Comparison of ENCODE assay signal across 16 mouse cellular contexts in genomic region chr3:96963088-96964034, GRCm38 (mm10). TPM values are rescaled to one million over a fixed set of nuclear protein-coding genes. Genes with fewer than 3 reads are reported as not detected.
DNase-seq lines count a peak whose midpoint lies in the region; ATAC-seq lines count a peak whose summit lies in the region.
"Had no signal": no experiment of that assay in that cellular context is flagged by ENCODE, and none has a peak within 500 bp of the region (broad histone marks: within the 10 kb centered on the region; RNA-seq: fewer than 3 reads in every experiment).

No protein-coding gene starts in this region.

- H3K27me3 ChIP-seq in forebrain, embryonic 14.5 days (replicated peaks; ENCODE audit: control insufficient read depth, insufficient read depth, low read length) = no peaks in the 10 kb centered on the region
- no peaks in the 10 kb centered on the region for H3K27me3 ChIP-seq in midbrain, embryonic 14.5 days (ENCODE audit: control insufficient read depth, insufficient read depth, low read length)
- H3K27me3 ChIP-seq in heart, embryonic 12.5 days (replicated peaks) = 0 out of 2 replicates have a peak, but pooled peaks cover 5% of the 10 kb centered on the region
- H3K27me3 ChIP-seq: CH12.LX; liver, embryonic 13.5 days had no signal

- peak; percentile 79 for DNase-seq in heart, adult 11 months
- no peak for DNase-seq in heart, adult 9 months (ENCODE audit: low spot score in 2 of 2)
- peak; percentile 87 for DNase-seq in Muller cell, postnatal 12 days (ENCODE audit: inconsistent ontology term)
- peak; percentile 64 for DNase-seq in forebrain, embryonic 14.5 days (ENCODE audit: low spot score)
- peak; percentile 71 for DNase-seq in midbrain, embryonic 14.5 days
- DNase-seq in gastrocnemius, postnatal 25 days = no peak
- DNase-seq: gastrocnemius, postnatal 10 days; kidney, adult 2 months; liver, embryonic 13.5 days had no signal

- WGBS in forebrain, embryonic 14.5 days = 54% methylated on average over 12 of the region's 12 CpGs
- 41% methylated on average over 12 of the region's 12 CpGs for WGBS in midbrain, embryonic 14.5 days
- 70% methylated on average over 12 of the region's 12 CpGs for WGBS in heart, embryonic 12.5 days

- ATAC-seq in forebrain, embryonic 14.5 days = peak; percentile 44; the same call in 1 of the 2 replicates
- no peak; the same call in 1 of the 2 replicates for ATAC-seq in midbrain, embryonic 14.5 days (ENCODE audit: low FRiP score, low TSS enrichment)
- ATAC-seq in frontal cortex, adult (ENCODE audit: low TSS enrichment) = no peak
- no peak for ATAC-seq in heart, embryonic 12.5 days (ENCODE audit: insufficient number of reproducible peaks, low FRiP score)
- ATAC-seq: activated CD4-positive, CD25-positive, alpha-beta regulatory T cell, adult 4 months had no signal

- no peaks in the 10 kb centered on the region for H3K9me3 ChIP-seq in forebrain, embryonic 14.5 days (replicated peaks; ENCODE audit: control insufficient read depth, low read length)
- no peaks in the 10 kb centered on the region for H3K9me3 ChIP-seq in midbrain, embryonic 14.5 days (ENCODE audit: control insufficient read depth, low read length)
- no peaks in the 10 kb centered on the region for H3K9me3 ChIP-seq in heart, embryonic 12.5 days (replicated peaks)
- H3K9me3 ChIP-seq: liver, embryonic 13.5 days had no signal

- H3K27ac ChIP-seq in forebrain, embryonic 14.5 days (ENCODE audit: low read depth, low read length) = no peak overlapping the region
- no peak overlapping the region for H3K27ac ChIP-seq in midbrain, embryonic 14.5 days (replicated peaks; ENCODE audit: low read depth, low read length)
- H3K27ac ChIP-seq in heart, embryonic 12.5 days (ENCODE audit: poor library complexity, severe bottlenecking) = no peak overlapping the region
- H3K27ac ChIP-seq: liver, embryonic 13.5 days had no signal

- no peaks in the 10 kb centered on the region for H3K4me1 ChIP-seq in forebrain, embryonic 14.5 days (ENCODE audit: control insufficient read depth, insufficient read depth, low read length)
- no peaks in the 10 kb centered on the region for H3K4me1 ChIP-seq in midbrain, embryonic 14.5 days (ENCODE audit: control insufficient read depth, insufficient read depth, low read length)
- H3K4me1 ChIP-seq in heart, embryonic 12.5 days (replicated peaks) = peaks cover 14% of the 10 kb centered on the region

- H3K4me3 ChIP-seq in forebrain, embryonic 14.5 days (ENCODE audit: low read depth, low read length) = no peak overlapping the region
- H3K4me3 ChIP-seq in midbrain, embryonic 14.5 days (replicated peaks; ENCODE audit: low read depth, low read length) = no peak overlapping the region
- no peak overlapping the region for H3K4me3 ChIP-seq in heart, embryonic 12.5 days
- H3K4me3 ChIP-seq: liver, embryonic 13.5 days had no signal

- H3K36me3 ChIP-seq in forebrain, embryonic 14.5 days (ENCODE audit: control insufficient read depth, insufficient read depth, low read length) = no peaks in the 10 kb centered on the region
- H3K36me3 ChIP-seq in midbrain, embryonic 14.5 days (ENCODE audit: control insufficient read depth, insufficient read depth, low read length) = no peaks in the 10 kb centered on the region
- no peaks in the 10 kb centered on the region for H3K36me3 ChIP-seq in heart, embryonic 12.5 days
- H3K36me3 ChIP-seq: liver, embryonic 13.5 days had no signal

- no peak overlapping the region for H3K4me2 ChIP-seq in forebrain, embryonic 14.5 days (ENCODE audit: low read length)
- H3K4me2 ChIP-seq in midbrain, embryonic 14.5 days (ENCODE audit: low read length) = no peak overlapping the region
- no peak overlapping the region for H3K4me2 ChIP-seq in heart, embryonic 12.5 days
- H3K4me2 ChIP-seq: liver, embryonic 13.5 days had no signal

- H3K9ac ChIP-seq in forebrain, embryonic 14.5 days (ENCODE audit: low read length) = no peak overlapping the region
- no peak overlapping the region for H3K9ac ChIP-seq in midbrain, embryonic 14.5 days (replicated peaks; ENCODE audit: low read length)
- no peak overlapping the region for H3K9ac ChIP-seq in heart, embryonic 12.5 days
- H3K9ac ChIP-seq: liver, embryonic 13.5 days had no signal

RNA-seq across cellular contexts. Expression of gene Gja8, which starts 37.5 kb away (rescaled TPM):
- polyA plus RNA-seq in forebrain, embryonic 14.5 days (2014; fragmentation: Nextera tagmentation; extraction: Ambion mirVana) = not detected in 2 replicates
- 0.05 TPM in 1 of 2 replicates, not detected in the other for polyA plus RNA-seq in midbrain, embryonic 14.5 days (2014; fragmentation: Nextera tagmentation; extraction: Ambion mirVana)
- total RNA-seq in gastrocnemius, postnatal 25 days (2021) = not detected
- polyA plus RNA-seq in heart, embryonic 12.5 days (2016; fragmentation: Nextera tagmentation; extraction: Ambion mirVana) = not detected in 2 replicates
- total RNA-seq: CH12.LX; gastrocnemius, postnatal 10 days; layer of hippocampus, postnatal 36 days had no signal
- polyA plus RNA-seq: heart, postnatal 0 days; kidney, adult 2 months; liver, embryonic 13.5 days; urinary bladder, adult 2 months had no signal

RNA-seq across cellular contexts. Expression of gene Gpr89, which starts 58.2 kb away (rescaled TPM):
- 38.8 and 39.3 TPM in 2 replicates for polyA plus RNA-seq in forebrain, embryonic 14.5 days (2014; fragmentation: Nextera tagmentation; extraction: Ambion mirVana)
- polyA plus RNA-seq in midbrain, embryonic 14.5 days (2014; fragmentation: Nextera tagmentation; extraction: Ambion mirVana) = 39.5 and 40.7 TPM in 2 replicates
- total RNA-seq in gastrocnemius, postnatal 25 days (2021) = 10 to 100 TPM; 13.8 to 20.6 TPM
- polyA plus RNA-seq in heart, embryonic 12.5 days (2016; fragmentation: Nextera tagmentation; extraction: Ambion mirVana) = 27.6 and 32.3 TPM in 2 replicates

RNA-seq across cellular contexts. Expression of gene Gja5, which starts 58.9 kb away (rescaled TPM):
- 1.1 and 2.0 TPM in 2 replicates for polyA plus RNA-seq in forebrain, embryonic 14.5 days (2014; fragmentation: Nextera tagmentation; extraction: Ambion mirVana)
- polyA plus RNA-seq in midbrain, embryonic 14.5 days (2014; fragmentation: Nextera tagmentation; extraction: Ambion mirVana) = 1.2 and 2.0 TPM in 2 replicates
- 1 to 10 TPM; 2.8 to 6.2 TPM for total RNA-seq in gastrocnemius, postnatal 25 days (2021)
- 150 and 151 TPM in 2 replicates for polyA plus RNA-seq in heart, embryonic 12.5 days (2016; fragmentation: Nextera tagmentation; extraction: Ambion mirVana)
- total RNA-seq: CH12.LX had no signal

Comparison
In these comparisons a context has a peak if more than half of its experiments do, and no peak if none do; other contexts are left out.
1. DNase-seq: peak in heart, adult 11 months (single experiment), Muller cell, postnatal 12 days (single experiment), forebrain, embryonic 14.5 days (single experiment) and midbrain, embryonic 14.5 days (single experiment); none in heart, adult 9 months (0 of 2) and gastrocnemius, postnatal 25 days (single experiment).
2. RNA of gene Gja5, which starts 58.9 kb away (polyA plus RNA-seq): 150 to 151 TPM in heart, embryonic 12.5 days; 1.2 to 2.0 TPM in midbrain, embryonic 14.5 days and 1.1 to 2.0 TPM in forebrain, embryonic 14.5 days; every median in the first group is over 10 times any median in the second.